Mouse (Mus musculus): ENCODE data around the gene Dennd1b. TPM values are rescaled to one million over a fixed set of nuclear protein-coding genes. Genes with fewer than 3 reads are reported as not detected.

The Dennd1b gene
- polyA plus RNA-seq, 1 experiment = not detected

DNA sequence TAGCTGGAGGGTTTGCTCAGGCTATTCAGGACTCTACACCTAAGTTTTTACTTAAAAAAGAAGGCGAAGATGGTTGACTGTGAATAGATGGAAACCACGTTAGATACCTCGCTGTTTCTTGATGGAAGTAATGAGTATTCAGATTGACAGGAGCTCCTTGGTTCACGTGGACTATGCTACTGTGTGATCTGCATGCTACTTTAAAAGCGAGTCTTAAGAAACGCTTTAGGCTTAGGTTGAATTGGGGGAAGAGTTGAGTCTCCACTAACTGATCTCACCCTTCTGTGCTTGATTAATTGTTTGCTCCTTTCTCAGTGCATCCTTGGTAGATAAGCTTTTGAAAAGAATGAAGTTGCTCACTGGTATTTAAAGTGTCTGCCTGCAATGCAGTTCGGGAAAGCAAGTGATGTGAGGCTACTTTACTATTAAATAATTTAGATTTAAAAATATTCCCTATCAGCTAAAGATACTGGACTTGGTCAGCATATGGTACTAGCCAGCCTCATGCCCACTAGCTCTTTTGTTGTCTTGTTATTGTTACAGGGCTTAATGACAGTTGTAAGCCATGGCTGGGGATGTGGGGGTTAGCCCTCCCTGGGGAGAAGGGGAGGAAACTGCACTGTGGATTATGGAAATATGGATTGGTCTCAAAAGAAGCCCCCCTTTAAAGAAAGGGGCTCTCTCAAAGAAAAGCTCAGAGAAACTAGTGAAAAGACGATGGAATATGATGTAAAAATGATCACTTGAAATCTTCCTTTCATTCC lies 62.8 kb downstream of the Dennd1b start:
- no peak for TF ChIP-seq CTCF (IDR thresholded peaks at IDR 0.05; ENCODE audit: insufficient read depth, low read depth, low read length)
- no peak for TF ChIP-seq POLR2A (IDR thresholded peaks at IDR 0.05; ENCODE audit: insufficient read depth, low read depth, low read length)
- Histone ChIP-seq H3K4me3 (ENCODE audit: insufficient read depth, low read depth, low read length) (no peak overlapping the region), H3K4me1 (ENCODE audit: control insufficient read depth, insufficient read depth, low read length) (no peaks in the 10 kb centered on the region), H3K27ac (ENCODE audit: insufficient read depth, low read depth, low read length) (no peak overlapping the region)
- WGBS = 62% methylated on average over 8 of the region's 8 CpGs

- Histone ChIP-seq H3K4me3 (ENCODE audit: insufficient read depth, low read depth, low read length) (no peak overlapping the region), H3K4me1 (ENCODE audit: control insufficient read depth, insufficient read depth, low read length) (no peaks in the 10 kb centered on the region), H3K27ac (ENCODE audit: insufficient read depth, low read depth, low read length) (no peak overlapping the region)
- TF ChIP-seq POLR2A (IDR thresholded peaks at IDR 0.05; ENCODE audit: insufficient read depth, low read depth, low read length) (no peak), CTCF (IDR thresholded peaks at IDR 0.05; ENCODE audit: insufficient read depth, low read depth, low read length) (no peak)
Observed at GRCm38 (mm10) chr1:139029521-139029920, 66.3 kb downstream of the Dennd1b start.

GRCm38 (mm10) chr1:139032411-139032810 lies 69.2 kb downstream of the Dennd1b start:
- WGBS = 85% methylated on average over 1 of the region's 1 CpGs
- Histone ChIP-seq H3K27ac (ENCODE audit: insufficient read depth, low read depth, low read length) (no peak overlapping the region), H3K4me3 (ENCODE audit: insufficient read depth, low read depth, low read length) (no peak overlapping the region), H3K4me1 (ENCODE audit: control insufficient read depth, insufficient read depth, low read length) (no peaks in the 10 kb centered on the region)
- TF ChIP-seq POLR2A (IDR thresholded peaks at IDR 0.05; ENCODE audit: insufficient read depth, low read depth, low read length) (no peak), CTCF (IDR thresholded peaks at IDR 0.05; ENCODE audit: insufficient read depth, low read depth, low read length) (no peak)

- Histone ChIP-seq H3K27ac (ENCODE audit: insufficient read depth, low read depth, low read length) (no peak overlapping the region), H3K4me3 (ENCODE audit: insufficient read depth, low read depth, low read length) (no peak overlapping the region), H3K4me1 (ENCODE audit: control insufficient read depth, insufficient read depth, low read length) (no peaks in the 10 kb centered on the region)
- no peak for TF ChIP-seq CTCF (IDR thresholded peaks at IDR 0.05; ENCODE audit: insufficient read depth, low read depth, low read length)
- TF ChIP-seq POLR2A (IDR thresholded peaks at IDR 0.05; ENCODE audit: insufficient read depth, low read depth, low read length) = no peak
- 65% methylated on average over 4 of the region's 4 CpGs for WGBS
Observed at GRCm38 (mm10) chr1:139035141-139035540, 71.9 kb downstream of the Dennd1b start.

- H3K27ac ChIP-seq (ENCODE audit: insufficient read depth, low read depth, low read length) = no peak overlapping the region
- 89% methylated on average over 1 of the region's 1 CpGs for WGBS
- TF ChIP-seq CTCF (IDR thresholded peaks at IDR 0.05; ENCODE audit: insufficient read depth, low read depth, low read length) (no peak), POLR2A (IDR thresholded peaks at IDR 0.05; ENCODE audit: insufficient read depth, low read depth, low read length) (no peak)
Observed at GRCm38 (mm10) chr1:139036302-139036701, 73.1 kb downstream of the Dennd1b start.

DNA sequence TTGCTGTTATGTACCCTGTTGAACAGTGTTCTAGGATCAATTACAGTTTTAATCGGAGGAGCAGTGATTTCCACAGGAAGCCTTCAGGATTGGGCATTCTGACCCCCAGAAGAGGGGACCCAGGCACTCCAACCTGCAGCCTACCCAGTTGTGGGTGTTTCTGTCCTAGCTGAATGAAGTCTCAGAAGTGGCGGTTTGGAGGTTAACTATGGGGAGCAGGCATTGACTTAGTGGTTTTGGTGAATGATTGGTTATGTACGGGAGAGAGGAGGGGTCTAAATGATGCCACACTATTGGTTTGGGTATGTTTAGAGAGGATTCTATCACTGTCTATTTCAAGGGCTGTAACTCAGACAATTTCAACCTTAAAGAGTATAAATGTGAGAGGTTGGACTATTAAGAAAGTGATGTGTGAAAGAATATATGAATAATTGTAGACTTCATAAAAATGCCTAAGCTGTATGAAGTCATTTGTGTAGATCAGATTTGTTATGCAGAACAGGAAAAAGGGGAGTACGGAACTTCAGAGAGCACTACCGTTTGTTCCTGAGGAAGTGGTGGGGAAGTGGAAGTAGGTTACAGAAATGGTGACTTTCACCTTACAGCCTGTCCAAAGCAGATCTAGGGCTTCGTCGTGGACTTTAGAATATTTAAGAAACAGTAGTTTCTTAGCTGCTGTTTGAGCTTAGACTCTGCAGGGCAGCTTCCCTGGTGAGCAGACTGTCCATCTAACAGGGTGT lies 73.7 kb downstream of the Dennd1b start:
- 66% methylated on average over 7 of the region's 7 CpGs for WGBS
- Histone ChIP-seq H3K4me1 (ENCODE audit: control insufficient read depth, insufficient read depth, low read length) (no peaks in the 10 kb centered on the region), H3K4me3 (ENCODE audit: insufficient read depth, low read depth, low read length) (no peak overlapping the region), H3K27ac (ENCODE audit: insufficient read depth, low read depth, low read length) (no peak overlapping the region)
- no peak for TF ChIP-seq CTCF (IDR thresholded peaks at IDR 0.05; ENCODE audit: insufficient read depth, low read depth, low read length)
- no peak for TF ChIP-seq POLR2A (IDR thresholded peaks at IDR 0.05; ENCODE audit: insufficient read depth, low read depth, low read length)

More at GRCm38 (mm10) chr1:139036302-139036701, 73.1 kb downstream of the Dennd1b start:
- no peak overlapping the region for H3K4me3 ChIP-seq (ENCODE audit: insufficient read depth, low read depth, low read length)
- H3K4me1 ChIP-seq (ENCODE audit: control insufficient read depth, insufficient read depth, low read length) = no peaks in the 10 kb centered on the region

GRCm38 (mm10) chr1:139038074-139038473 lies 74.8 kb downstream of the Dennd1b start:
- Histone ChIP-seq H3K4me3 (ENCODE audit: insufficient read depth, low read depth, low read length) (no peak overlapping the region), H3K27ac (ENCODE audit: insufficient read depth, low read depth, low read length) (no peak overlapping the region), H3K4me1 (ENCODE audit: control insufficient read depth, insufficient read depth, low read length) (no peaks in the 10 kb centered on the region)
- no peak for TF ChIP-seq POLR2A (IDR thresholded peaks at IDR 0.05; ENCODE audit: insufficient read depth, low read depth, low read length)
- no peak for TF ChIP-seq CTCF (IDR thresholded peaks at IDR 0.05; ENCODE audit: insufficient read depth, low read depth, low read length)
- WGBS = 81% methylated on average over 4 of the region's 4 CpGs

GRCm38 (mm10) chr1:139038620-139039019 lies 75.4 kb downstream of the Dennd1b start:
- Histone ChIP-seq H3K4me3 (ENCODE audit: insufficient read depth, low read depth, low read length) (no peak overlapping the region), H3K4me1 (ENCODE audit: control insufficient read depth, insufficient read depth, low read length) (no peaks in the 10 kb centered on the region), H3K27ac (ENCODE audit: insufficient read depth, low read depth, low read length) (no peak overlapping the region)
- TF ChIP-seq POLR2A (IDR thresholded peaks at IDR 0.05; ENCODE audit: insufficient read depth, low read depth, low read length) (no peak), CTCF (IDR thresholded peaks at IDR 0.05; ENCODE audit: insufficient read depth, low read depth, low read length) (no peak)
- WGBS = 68% methylated on average over 3 of the region's 3 CpGs

GRCm38 (mm10) chr1:139039529-139040230 lies 76.4 kb downstream of the Dennd1b start:
- 81% methylated on average over 7 of the region's 7 CpGs for WGBS
- Histone ChIP-seq H3K4me1 (ENCODE audit: control insufficient read depth, insufficient read depth, low read length) (no peaks in the 10 kb centered on the region), H3K27ac (ENCODE audit: insufficient read depth, low read depth, low read length) (no peak overlapping the region), H3K4me3 (ENCODE audit: insufficient read depth, low read depth, low read length) (no peak overlapping the region)
- no peak for TF ChIP-seq CTCF (IDR thresholded peaks at IDR 0.05; ENCODE audit: insufficient read depth, low read depth, low read length)
- no peak for TF ChIP-seq POLR2A (IDR thresholded peaks at IDR 0.05; ENCODE audit: insufficient read depth, low read depth, low read length)
